Mouse (Mus musculus) embryonic facial prominence, embryonic 11.5 days (tissue): ENCODE measurements around the gene Cmss1. TPM values are rescaled to one million over a fixed set of nuclear protein-coding genes. Genes with fewer than 3 reads are reported as not detected.
A peak's percentile ranks its signal among the peaks of the same experiment; 100 is the strongest.

Experiments
- ATAC-seq: fragments of 200-750 bp; cut with Nextera tagmentation; replicated peaks from 2 replicates; pipeline ENCODE4 v1.8.0; 2017; ENCODE audit warnings: low read depth; ENCODE audit not compliant: insufficient number of reproducible peaks, low FRiP score, low TSS enrichment
- DNase-seq: peaks from one replicate; pipeline ENCODE4 v3.0.0-alpha.2; 2015; ENCODE audit warnings: low spot score
- H3K27ac ChIP-seq: fragments of 300-500 bp; sonication (generic); replicated peaks from 2 replicates; pipeline ENCODE4 v1.5.1; 2014; ENCODE audit warnings: mild to moderate bottlenecking, low read depth, low read length, control low read depth
- H3K27me3 ChIP-seq: fragments of 300-500 bp; sonication (generic); 2 replicates; pipeline ENCODE4 v1.6.1; 2014; ENCODE audit warnings: mild to moderate bottlenecking, low read length, moderate library complexity, mixed read lengths; ENCODE audit not compliant: control insufficient read depth, insufficient read depth
- H3K36me3 ChIP-seq: fragments of 300-500 bp; sonication (generic); replicated peaks from 2 replicates; pipeline ENCODE4 v1.6.1; 2014; ENCODE audit warnings: low read depth, mild to moderate bottlenecking, low read length, moderate library complexity, mixed read lengths; ENCODE audit not compliant: control insufficient read depth, insufficient read depth
- H3K4me1 ChIP-seq: fragments of 300-500 bp; sonication (generic); 2 replicates; pipeline ENCODE4 v1.6.1; 2014; ENCODE audit warnings: low read length, mixed read lengths; ENCODE audit not compliant: control insufficient read depth, insufficient read depth
- H3K4me2 ChIP-seq: fragments of 300-500 bp; sonication (generic); 2 replicates; pipeline ENCODE4 v1.6.1; 2014; ENCODE audit warnings: low read depth, mild to moderate bottlenecking, control low read depth, low read length, moderate library complexity
- H3K4me3 ChIP-seq: fragments of 300-500 bp; sonication (generic); 2 replicates; pipeline ENCODE4 v1.5.1; 2014; ENCODE audit warnings: low read depth, low read length, control low read depth
- H3K9ac ChIP-seq: fragments of 300-500 bp; sonication (generic); replicated peaks from 2 replicates; pipeline ENCODE4 v1.6.1; 2014; ENCODE audit warnings: mild to moderate bottlenecking, control low read depth, low read length
- H3K9me3 ChIP-seq: fragments of 300-500 bp; sonication (generic); replicated peaks from 2 replicates; pipeline ENCODE4 v1.6.1; 2016; ENCODE audit warnings: mild to moderate bottlenecking, low read length, inconsistent platforms, mixed read lengths; ENCODE audit not compliant: control insufficient read depth
- WGBS: fragments of 180-500 bp; shearing (Covaris S2); extraction: QIAGEN DNeasy Blood & Tissue Kit; methylation state at CpG from one replicate; pipeline ENCODE4 v1.1.7; 2014; 5-methylcytosine and 5-hydroxymethylcytosine counted together
- polyA plus RNA-seq: library from polyadenylated mRNA; unstranded; fragments of >200 nt; fragmentation: Nextera tagmentation; extraction: Ambion mirVana; gene quantifications from 2 replicates; pipeline ENCODE4 v1.2.1, GENCODE M21; 2014

Gene Cmss1
- 55.9 and 59.0 TPM in 2 replicates for polyA plus RNA-seq

GRCm38 (mm10) chr16:57606444-57607227 lies at the start of gene Cmss1:
Cmss1 (minus strand) TSS chr16:57606864.
- Histone ChIP-seq H3K4me3 (peak within 1 kb of the TSS; percentile 73), H3K9me3 (no peaks in the 10 kb centered on the region), H3K36me3 (no peaks in the 10 kb centered on the region), H3K9ac (peak within 1 kb of the TSS; percentile 54), H3K27ac (no peak within 1 kb of the TSS), H3K27me3 (no peaks in the 10 kb centered on the region), H3K4me2 (peak within 1 kb of the TSS; percentile 49), H3K4me1 (no peaks in the 10 kb centered on the region)
- DNase-seq (peak; percentile 92), ATAC-seq (peak; percentile 78)
- WGBS, result under 1% methylated on average over 64 of the region's 64 CpGs

- DNase-seq (no peak), ATAC-seq (no peak)
- WGBS, result 67% methylated on average over 2 of the region's 2 CpGs
- Histone ChIP-seq H3K9ac (no peak overlapping the region), H3K27ac (no peak overlapping the region), H3K9me3 (no peaks in the 10 kb centered on the region), H3K36me3 (no peaks in the 10 kb centered on the region), H3K27me3 (no peaks in the 10 kb centered on the region), H3K4me2 (no peak overlapping the region), H3K4me3 (no peak overlapping the region), H3K4me1 (no peaks in the 10 kb centered on the region)
These were observed 43.2 kb upstream of the Cmss1 start for GRCm38 (mm10) chr16:57649888-57650287.

- Histone ChIP-seq H3K27ac (no peak overlapping the region), H3K36me3 (no peaks in the 10 kb centered on the region), H3K9ac (no peak overlapping the region), H3K9me3 (no peaks in the 10 kb centered on the region), H3K27me3 (no peaks in the 10 kb centered on the region), H3K4me3 (no peak overlapping the region), H3K4me2 (no peak overlapping the region), H3K4me1 (no peaks in the 10 kb centered on the region)
- 51% methylated on average over 10 of the region's 10 CpGs for WGBS
- DNase-seq, result peak; percentile 39
- ATAC-seq, result no peak
These were observed 34.8 kb upstream of the Cmss1 start for GRCm38 (mm10) chr16:57641346-57641885.

GRCm38 (mm10) chr16:57634766-57635165 lies 28.1 kb upstream of the Cmss1 start:
- WGBS, result 80% methylated on average over 5 of the region's 5 CpGs
- Histone ChIP-seq H3K9ac (no peak overlapping the region), H3K9me3 (no peaks in the 10 kb centered on the region), H3K4me1 (no peaks in the 10 kb centered on the region), H3K27me3 (no peaks in the 10 kb centered on the region), H3K27ac (no peak overlapping the region), H3K4me2 (no peak overlapping the region), H3K4me3 (no peak overlapping the region), H3K36me3 (no peaks in the 10 kb centered on the region)
- ATAC-seq, result no peak
- DNase-seq, result no peak

GRCm38 (mm10) chr16:57634191-57634590 lies 27.5 kb upstream of the Cmss1 start:
- Histone ChIP-seq H3K36me3 (no peaks in the 10 kb centered on the region), H3K27ac (no peak overlapping the region), H3K4me1 (no peaks in the 10 kb centered on the region), H3K27me3 (no peaks in the 10 kb centered on the region), H3K9ac (no peak overlapping the region), H3K4me3 (no peak overlapping the region), H3K9me3 (no peaks in the 10 kb centered on the region), H3K4me2 (no peak overlapping the region)
- WGBS, result 10% methylated on average over 6 of the region's 6 CpGs
- ATAC-seq, result no peak
- DNase-seq, result peak; percentile 87

- 5% methylated on average over 1 of the region's 1 CpGs for WGBS
- no peak overlapping the region for H3K27ac ChIP-seq
- H3K4me3 ChIP-seq, result no peak overlapping the region
- no peaks in the 10 kb centered on the region for H3K27me3 ChIP-seq
- no peaks in the 10 kb centered on the region for H3K9me3 ChIP-seq
- H3K4me1 ChIP-seq, result no peaks in the 10 kb centered on the region
- peak; percentile 66 for DNase-seq
- H3K9ac ChIP-seq, result no peak overlapping the region
- ATAC-seq, result no peak
- no peak overlapping the region for H3K4me2 ChIP-seq
- H3K36me3 ChIP-seq, result no peaks in the 10 kb centered on the region
These were observed 5.1 kb upstream of the Cmss1 start for GRCm38 (mm10) chr16:57611768-57612167.

- ATAC-seq (no peak), DNase-seq (no peak)
- no peaks in the 10 kb centered on the region for H3K27me3 ChIP-seq
- no peaks in the 10 kb centered on the region for H3K9me3 ChIP-seq
- no peak overlapping the region for H3K27ac ChIP-seq
- H3K36me3 ChIP-seq, result no peaks in the 10 kb centered on the region
- no peak overlapping the region for H3K9ac ChIP-seq
- H3K4me1 ChIP-seq, result no peaks in the 10 kb centered on the region
- no peak overlapping the region for H3K4me3 ChIP-seq
- no peak overlapping the region for H3K4me2 ChIP-seq
These were observed 5.6 kb downstream of the Cmss1 start for GRCm38 (mm10) chr16:57601031-57601430.

GRCm38 (mm10) chr16:57597295-57597957 lies 9.2 kb downstream of the Cmss1 start:
- no peak for DNase-seq
- H3K9me3 ChIP-seq, result no peaks in the 10 kb centered on the region
- H3K27ac ChIP-seq, result no peak overlapping the region
- 90% methylated on average over 4 of the region's 4 CpGs for WGBS
- no peak overlapping the region for H3K9ac ChIP-seq
- H3K4me3 ChIP-seq, result no peak overlapping the region
- H3K36me3 ChIP-seq, result no peaks in the 10 kb centered on the region
- H3K4me1 ChIP-seq, result no peaks in the 10 kb centered on the region
- no peaks in the 10 kb centered on the region for H3K27me3 ChIP-seq
- ATAC-seq, result no peak
- no peak overlapping the region for H3K4me2 ChIP-seq
